Mouse (Mus musculus): ENCODE results near the gene Noxo1.
"Not testable (repeated sequence)": the region's sequence is repeated elsewhere in the genome, so short reads cannot be mapped to it uniquely, and the experiment has no call there.

Noxo1 gene

GRCm38 (mm10) chr17:24721383-24721955, 25.4 kb downstream of the Noxo1 start:
- DNase-seq: not testable (repeated sequence)

DNA sequence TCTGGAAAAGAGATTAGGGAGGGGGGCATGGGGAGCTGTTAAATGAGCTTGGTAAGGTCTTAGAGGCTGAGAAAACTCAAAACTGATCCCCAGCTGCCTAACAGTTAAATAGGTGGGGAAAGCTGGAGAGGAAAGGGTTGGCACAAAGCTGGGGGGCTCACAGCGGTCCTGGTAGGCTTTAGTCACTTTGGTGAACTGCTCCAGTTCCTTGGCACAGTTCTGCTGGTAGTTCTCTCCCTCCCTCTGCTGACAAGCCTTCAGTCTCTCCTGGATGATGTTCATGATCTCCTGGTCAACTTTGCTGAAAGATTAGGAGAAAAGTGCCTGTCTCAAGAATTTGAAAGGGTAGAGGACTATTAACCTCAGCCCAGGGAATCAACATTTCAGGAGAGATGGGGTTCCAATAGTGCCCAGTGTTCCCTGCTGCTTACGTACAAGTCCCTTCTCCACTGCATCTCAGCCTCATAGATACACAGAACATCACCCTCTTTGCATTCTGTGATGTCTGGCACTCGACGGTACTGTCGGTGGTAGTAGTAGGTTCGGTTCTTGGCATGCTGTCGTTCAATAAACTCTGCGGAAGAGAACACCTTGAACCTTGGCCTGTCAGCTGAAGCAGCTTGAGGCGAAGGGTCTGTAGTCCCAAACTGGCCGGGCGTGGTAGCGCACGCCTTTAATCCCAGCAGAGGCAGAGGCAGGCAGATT, 26.3 kb downstream of the Noxo1 start:
- DNase-seq: no peak

DNA sequence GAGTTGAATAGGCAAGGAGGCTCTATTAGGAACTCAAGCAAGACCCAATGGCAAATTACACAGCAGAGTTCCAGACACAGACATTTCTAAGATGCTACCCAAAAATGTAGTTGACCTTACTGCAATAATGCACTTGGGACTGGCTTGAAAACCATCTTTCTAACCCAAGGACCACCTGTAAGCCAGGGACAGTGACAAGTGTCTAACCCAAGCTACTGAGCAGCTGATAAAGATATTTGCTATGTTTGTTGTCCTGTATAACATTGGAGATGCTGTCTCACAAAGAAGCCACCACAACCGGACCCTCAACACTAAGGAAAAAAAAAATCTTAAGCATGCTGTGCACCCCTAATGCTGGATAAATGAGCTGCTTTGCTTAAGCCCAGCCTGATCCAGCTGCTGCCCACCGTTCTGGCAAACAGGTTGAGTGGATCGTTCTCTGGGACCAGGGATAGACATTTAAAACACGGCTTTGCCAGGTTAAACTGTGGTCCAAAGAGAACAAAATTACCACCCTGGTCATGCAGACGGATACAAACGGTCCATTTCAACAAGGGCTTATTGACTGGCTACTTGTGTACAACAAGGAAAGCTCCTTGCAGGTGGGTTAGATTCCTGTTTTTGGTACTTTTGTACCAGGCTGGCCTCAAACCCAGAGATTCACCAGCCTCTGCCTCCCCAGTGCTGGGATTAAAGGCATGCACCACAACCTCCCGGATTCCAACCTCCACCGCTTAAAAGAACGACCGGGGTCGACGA, 27.3 kb downstream of the Noxo1 start:
- DNase-seq: no peak

DNA sequence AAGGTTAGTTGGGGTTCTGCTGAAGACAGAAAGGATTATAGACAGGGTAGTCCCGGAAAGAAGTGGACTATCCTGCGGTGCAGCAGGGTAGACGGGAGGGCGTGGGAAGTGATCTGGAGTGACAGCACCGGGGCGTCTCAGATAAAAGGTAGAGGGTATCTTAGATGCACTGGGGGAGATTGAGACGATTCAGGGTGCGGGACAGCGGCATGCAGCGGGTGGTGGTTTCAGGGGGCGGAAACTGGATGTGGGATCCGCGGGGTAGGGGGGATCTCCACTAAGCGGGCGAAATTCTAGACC, 27.8 kb downstream of the Noxo1 start:
- no peak for DNase-seq

DNA sequence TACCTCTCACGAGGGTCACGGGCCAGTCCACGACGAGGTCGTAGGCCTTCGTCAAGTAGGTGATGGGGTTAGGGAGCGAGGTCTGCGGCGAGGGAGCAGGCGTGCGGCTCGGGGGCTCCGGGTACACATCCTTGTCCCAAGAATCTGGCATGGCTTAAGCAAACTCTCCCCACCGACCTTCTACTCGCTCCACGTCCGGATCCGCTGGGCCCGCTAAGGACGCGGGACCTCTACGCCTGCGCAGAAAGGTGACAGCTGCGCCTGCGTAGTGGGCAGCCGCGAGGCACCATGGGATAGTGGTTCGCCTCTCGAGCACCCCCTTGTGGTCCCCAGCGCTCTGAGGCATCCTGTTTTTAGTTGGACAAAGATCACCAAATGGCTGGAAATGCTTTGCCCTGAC, 28.1 kb downstream of the Noxo1 start, which contains the start of gene Ndufb10:
Gene Ndufb10 (minus strand): TSS at position 295 of the 400 bp plus-strand sequence.
- peak; percentile 96 for DNase-seq

GRCm38 (mm10) chr17:24725637-24726390, 29.8 kb downstream of the Noxo1 start:
- no peak for DNase-seq

- DNase-seq: no peak
Observed at GRCm38 (mm10) chr17:24727618-24728017, 31.6 kb downstream of the Noxo1 start, which contains the start of gene Rpl3l. Gene Rpl3l (plus strand): TSS chr17:24727820.

GRCm38 (mm10) chr17:24728184-24728583, 32.1 kb downstream of the Noxo1 start:
- DNase-seq: no peak

DNA sequence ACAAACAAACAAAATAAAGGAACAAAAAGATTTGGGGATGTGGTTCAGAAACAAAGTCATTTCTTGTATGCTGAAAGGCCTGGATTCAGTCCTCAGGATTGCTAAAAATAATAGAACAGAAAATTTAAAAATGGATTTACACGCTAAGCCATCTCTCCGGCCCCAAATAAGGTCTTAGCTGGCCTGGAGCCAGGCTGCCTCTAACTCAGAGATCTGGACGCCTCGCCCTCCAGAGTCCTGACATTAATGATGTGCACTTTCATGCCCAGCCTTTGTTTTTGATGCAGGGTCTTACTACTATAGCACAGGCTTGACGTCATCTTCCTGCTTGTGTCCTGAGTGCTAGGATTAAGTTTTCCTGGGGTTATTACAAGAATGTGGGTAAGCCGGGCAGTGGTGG, 33.0 kb downstream of the Noxo1 start:
- no peak for DNase-seq

DNA sequence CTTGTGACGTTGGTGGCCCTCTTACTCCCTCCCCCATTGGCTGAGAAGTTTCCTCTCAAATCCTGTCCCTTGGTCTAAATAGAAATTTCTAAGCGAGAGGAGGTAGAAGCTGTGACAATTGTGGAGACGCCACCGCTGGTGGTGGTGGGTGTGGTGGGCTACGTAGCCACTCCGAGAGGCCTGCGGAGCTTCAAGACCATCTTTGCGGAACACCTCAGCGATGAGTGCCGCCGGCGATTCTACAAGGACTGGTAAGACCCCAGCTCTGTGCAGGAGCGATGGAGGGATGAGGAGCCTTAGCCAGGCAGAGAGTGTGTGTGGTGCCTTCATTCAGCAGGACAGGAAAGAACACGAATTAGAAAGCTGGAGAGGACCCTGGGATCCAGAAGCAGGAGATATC, 34.8 kb downstream of the Noxo1 start:
- DNase-seq: no peak

DNA sequence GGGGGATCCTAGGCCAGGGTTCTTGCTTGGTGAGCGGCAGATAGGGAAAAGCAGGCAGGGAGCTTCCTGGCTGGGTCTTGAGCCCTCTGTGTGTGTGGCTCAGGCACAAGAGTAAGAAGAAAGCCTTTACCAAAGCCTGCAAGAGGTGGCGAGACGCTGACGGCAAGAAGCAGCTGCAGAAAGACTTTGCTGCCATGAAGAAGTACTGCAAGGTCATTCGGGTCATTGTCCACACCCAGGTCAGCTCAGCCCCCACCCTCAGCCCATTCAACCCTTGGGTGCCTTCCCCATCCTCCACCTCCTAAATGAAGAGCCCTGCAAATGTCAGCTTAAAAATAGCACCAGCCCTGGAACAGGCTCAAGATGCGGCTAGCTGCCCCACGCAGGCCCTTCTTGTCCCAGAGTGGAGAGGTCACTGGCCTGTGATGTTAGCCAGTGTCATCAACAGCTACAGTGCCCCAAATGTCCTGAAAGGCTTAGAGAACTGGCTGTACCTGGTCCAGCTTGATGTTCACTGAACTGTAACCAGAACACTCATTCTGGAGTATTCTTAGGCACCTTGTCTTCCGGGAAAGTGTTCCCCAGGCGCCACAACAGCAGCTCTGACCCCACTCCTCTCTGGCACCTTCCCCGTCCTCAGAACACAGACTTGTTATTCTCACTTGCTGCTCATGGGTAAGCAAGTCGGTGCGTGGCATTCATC, 36.4 kb downstream of the Noxo1 start:
- DNase-seq: no peak

- no peak for DNase-seq
Observed at GRCm38 (mm10) chr17:24733434-24734050, 37.5 kb downstream of the Noxo1 start.

GRCm38 (mm10) chr17:24734513-24734912, 38.5 kb downstream of the Noxo1 start:
- DNase-seq: no peak

DNA sequence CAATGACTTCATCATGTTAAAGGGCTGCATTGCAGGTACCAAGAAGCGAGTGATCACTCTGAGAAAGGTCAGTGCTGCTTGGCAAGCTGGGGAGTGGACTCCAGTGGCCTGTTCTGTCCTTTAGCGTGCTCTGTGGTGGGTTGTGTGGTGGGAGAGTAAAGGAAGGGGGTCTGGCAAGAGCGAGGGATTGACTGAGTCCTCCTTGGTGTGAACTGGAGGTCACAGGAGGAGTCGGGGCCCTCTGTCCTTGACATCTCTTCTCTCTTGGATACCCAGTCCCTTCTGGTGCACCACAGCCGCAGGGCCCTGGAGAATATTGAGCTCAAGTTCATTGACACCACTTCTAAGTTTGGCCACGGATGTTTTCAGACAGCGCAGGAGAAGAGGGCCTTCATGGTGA, 39.4 kb downstream of the Noxo1 start:
- no peak for DNase-seq

DNA sequence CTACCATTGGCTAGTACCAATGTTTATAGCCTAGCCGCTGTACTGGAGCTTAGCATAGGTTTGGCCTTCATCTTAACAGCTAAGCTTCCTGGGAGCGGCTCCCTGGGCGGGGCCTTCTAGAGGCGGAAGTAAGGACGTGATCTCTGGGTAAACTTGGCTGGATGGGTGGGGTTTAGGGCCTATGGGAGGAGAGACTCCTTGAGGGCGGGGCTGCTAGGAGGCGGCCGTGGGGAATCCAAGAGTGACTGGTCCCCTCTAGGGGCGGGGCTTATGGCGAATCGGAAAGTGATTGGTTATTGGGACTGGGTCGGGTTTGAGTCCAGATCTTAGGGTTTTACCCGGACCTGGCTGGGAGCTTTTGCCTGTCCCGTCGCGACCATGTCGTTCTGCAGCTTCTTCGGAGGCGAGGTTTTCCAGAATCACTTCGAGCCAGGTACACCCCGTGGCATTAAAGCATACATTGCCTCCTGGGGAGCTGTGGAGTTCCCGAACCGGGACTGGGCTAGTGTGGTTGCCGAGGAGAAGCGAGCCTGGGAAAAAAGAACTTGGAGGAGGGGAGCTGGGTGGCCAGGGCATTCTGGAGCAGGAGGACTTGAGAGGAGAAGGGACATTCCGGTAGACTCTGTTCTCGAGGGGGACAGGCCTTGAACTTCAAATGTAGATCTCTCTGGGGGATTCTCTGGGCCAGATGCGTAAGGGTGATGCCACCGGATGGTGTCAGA, 40.5 kb downstream of the Noxo1 start, which contains the start of gene Msrb1:
Gene Msrb1 (plus strand): TSS at position 313 of the 722 bp plus-strand sequence.
- DNase-seq: peak; percentile 89

DNA sequence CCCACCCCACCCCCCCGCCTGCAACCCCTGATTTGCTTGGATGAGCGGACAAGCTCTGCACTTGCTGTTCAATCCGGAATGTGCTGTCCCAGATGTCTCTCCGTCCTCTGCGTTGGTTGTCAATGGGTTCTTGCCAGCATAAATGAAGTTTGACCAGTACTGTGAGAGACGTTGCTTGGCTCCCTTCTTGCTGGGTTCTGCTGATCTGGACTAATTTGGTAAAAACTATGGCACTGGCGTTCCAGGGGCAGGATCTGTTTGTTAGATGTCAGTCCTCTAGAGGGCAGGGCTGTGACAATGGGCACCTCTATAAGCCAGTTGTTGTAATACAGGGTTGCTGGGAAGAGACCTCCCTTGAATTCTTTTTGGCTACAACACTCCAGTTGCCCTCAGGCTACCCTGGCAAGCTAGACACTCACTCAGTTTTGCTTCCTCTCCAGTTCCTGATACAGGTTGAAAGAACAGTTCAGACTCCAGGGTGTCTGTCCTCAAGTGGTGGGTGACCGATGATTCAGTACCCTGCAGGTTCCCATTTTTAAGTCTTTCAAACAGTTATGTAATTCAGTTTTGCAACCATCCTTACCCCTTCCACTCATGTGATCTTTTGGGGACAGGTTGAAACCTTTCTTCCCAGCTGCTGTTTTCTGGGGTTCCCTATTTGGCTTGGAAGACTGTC, 41.2 kb downstream of the Noxo1 start:
- no peak for DNase-seq

DNA sequence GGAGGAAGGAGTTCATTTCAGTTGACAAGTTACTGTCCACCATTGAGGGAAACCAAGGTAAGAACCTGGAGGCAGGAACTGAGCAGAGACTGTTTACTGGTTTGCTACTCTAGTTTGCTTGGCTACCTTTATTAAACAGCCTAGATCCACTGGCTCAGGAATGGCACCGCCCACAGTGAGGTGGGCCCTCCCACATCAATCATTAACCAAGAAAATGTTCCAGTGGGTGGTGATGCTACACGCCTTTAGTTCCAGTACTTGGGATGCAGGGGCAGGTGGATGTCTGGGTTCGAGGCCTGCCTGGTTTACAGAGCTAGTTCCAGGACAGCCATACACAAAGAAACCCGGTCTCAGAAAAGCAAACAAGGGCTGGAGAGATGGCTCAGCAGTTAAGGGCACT, 42.2 kb downstream of the Noxo1 start:
- no peak for DNase-seq

DNA sequence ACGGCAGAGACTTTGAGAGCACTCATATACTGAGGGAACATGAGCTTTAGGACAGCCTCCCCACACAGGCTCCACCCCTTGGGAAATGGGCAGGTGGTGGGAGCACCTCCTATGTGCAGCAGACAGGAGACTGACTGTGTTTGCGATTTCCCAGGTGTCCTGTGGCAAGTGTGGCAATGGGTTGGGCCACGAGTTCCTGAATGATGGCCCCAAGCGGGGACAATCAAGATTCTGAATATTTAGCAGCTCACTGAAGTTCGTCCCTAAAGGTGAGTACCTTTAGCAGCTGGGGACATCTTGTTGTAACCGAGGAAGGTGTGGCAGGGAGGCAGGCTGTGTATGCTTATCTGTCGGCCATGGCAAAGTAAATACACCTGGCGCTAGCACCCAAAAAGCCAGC, 43.9 kb downstream of the Noxo1 start:
- DNase-seq: no peak

DNA sequence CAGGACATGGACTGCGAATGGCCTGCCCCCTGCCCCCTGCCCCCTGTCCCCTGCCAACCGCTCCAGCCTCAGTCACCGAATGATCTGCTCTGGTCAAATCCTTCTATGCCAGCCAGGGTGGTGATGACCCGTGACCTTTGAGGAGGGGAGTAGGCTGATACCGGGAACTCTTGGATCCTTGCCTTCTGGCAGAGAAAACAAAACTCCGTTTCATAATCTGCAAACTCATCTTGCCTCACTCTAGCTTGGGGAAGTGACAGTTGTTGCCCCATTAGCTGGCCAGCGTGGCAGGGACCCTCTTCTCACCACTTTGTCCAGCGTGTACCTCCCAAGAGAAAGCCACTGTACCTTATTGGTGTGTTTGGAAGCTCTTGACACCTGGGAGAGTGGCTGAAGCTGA, 46.3 kb downstream of the Noxo1 start:
- DNase-seq: no peak

DNA sequence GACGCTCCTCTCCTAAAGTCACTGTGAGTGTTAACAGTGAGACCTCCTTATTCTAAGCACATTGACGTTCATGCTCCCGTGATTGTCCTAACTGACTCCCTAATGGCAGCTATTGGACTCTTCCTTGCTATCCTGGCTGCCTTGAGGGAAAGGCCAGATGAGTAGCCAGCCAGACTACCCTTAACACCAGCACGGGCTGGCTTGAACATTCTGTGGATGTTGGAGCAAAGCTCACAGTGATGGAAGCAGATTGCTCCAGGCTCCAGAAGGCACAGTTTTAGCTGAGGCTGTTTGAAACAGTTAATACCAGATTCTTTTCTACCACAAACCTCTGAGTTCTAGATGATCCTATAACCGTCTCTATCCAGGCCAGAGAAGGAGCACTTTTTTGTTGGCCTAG, 47.9 kb downstream of the Noxo1 start:
- DNase-seq: no peak

DNA sequence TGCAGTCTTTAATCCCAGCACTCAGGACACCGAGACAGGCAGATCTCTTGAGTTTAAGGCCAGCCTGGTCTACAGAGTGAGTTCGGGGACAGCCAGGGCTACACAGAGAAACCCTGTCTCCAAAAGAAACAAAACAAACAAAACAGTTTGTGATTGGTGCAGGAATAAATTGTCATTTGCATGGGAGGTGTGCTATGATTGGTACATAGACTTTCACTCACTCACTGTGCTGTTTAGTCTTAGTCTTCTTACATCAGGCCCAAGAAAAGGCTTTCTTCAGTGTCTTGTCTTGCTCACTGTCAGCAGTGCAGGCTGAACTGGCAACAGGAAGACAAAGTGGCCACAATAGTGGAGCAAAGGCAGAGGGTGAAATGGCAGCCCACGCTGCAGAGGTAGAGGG, 48.3 kb downstream of the Noxo1 start:
- DNase-seq: no peak

Data from cerebellum, adult 11 months (tissue).